Mouse (Mus musculus) embryonic fibroblast, embryonic 13.5 days (primary cell): ENCODE data around the gene Cnot6l.

ENCODE experiments used
- CTCF ChIP-seq: IDR thresholded peaks from 2 replicates; pipeline ENCODE4 v1.5.1; 2011; ENCODE audit warnings: mild to moderate bottlenecking, control low read depth, low read length, moderate library complexity, borderline replicate concordance; ENCODE audit not compliant: insufficient read depth
- POLR2A ChIP-seq: IDR thresholded peaks from 2 replicates; pipeline ENCODE4 v1.6.1; 2011; ENCODE audit warnings: low read depth, mild to moderate bottlenecking, control low read depth, low read length, moderate library complexity

DNA sequence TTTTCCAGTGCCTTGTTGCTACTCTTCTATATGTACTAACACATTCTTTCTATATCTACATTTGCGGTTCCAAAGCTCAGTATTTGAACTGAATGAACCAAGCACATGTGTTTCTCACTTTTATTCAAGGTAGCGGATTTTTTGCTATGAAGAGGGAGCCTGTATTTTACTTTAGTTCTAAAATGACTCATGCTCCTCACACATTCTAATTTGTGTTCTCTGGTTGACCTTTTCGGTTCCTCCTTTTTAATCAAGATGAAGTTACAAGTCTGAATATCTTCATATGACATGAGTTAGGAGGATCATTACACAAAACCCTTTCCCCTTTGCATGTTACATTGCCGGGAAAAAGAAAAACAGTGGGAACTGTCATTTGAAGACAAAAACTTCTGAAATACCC lies 7.8 kb upstream of the Cnot6l start:
- TF ChIP-seq CTCF (no peak), POLR2A (no peak)
